Mouse (Mus musculus): ENCODE results near the gene Abcg5.

Abcg5 gene

GRCm38 (mm10) chr17:84685286-84685685 lies 2.5 kb upstream of the Abcg5 start:
- in situ Hi-C loops (cut with MboI), result no loop called here

GRCm38 (mm10) chr17:84684284-84684683 lies 1.5 kb upstream of the Abcg5 start:
- in situ Hi-C loops (cut with MboI), result no loop called here

GRCm38 (mm10) chr17:84681670-84682069 lies 1.1 kb downstream of the Abcg5 start:
- in situ Hi-C loops (cut with MboI), result no loop called here

GRCm38 (mm10) chr17:84677595-84677994 lies 5.2 kb downstream of the Abcg5 start:
- in situ Hi-C loops (cut with MboI), result no loop called here

GRCm38 (mm10) chr17:84675951-84676366 lies 6.9 kb downstream of the Abcg5 start, which contains the start of gene Abcg8:
Gene Abcg8 (plus strand): TSS chr17:84676302.
- in situ Hi-C loops (cut with MboI), result no loop called here

- in situ Hi-C loops (cut with MboI), result no loop called here
These were observed 7.6 kb downstream of the Abcg5 start for GRCm38 (mm10) chr17:84675204-84675603.

GRCm38 (mm10) chr17:84674048-84674447 lies 8.8 kb downstream of the Abcg5 start:
- in situ Hi-C loops (cut with MboI), result no loop called here

GRCm38 (mm10) chr17:84672376-84673369 lies 10.1 kb downstream of the Abcg5 start:
- in situ Hi-C loops (cut with MboI), result no loop called here

- in situ Hi-C loops (cut with MboI), result no loop called here
These were observed 15.0 kb downstream of the Abcg5 start for GRCm38 (mm10) chr17:84667848-84668247.

- in situ Hi-C loops (cut with MboI), result no loop called here
These were observed 17.1 kb downstream of the Abcg5 start for GRCm38 (mm10) chr17:84665691-84666090.

- in situ Hi-C loops (cut with MboI), result no loop called here
These were observed 17.8 kb downstream of the Abcg5 start for GRCm38 (mm10) chr17:84665053-84665452.

- in situ Hi-C loops (cut with MboI), result no loop called here
These were observed 23.9 kb downstream of the Abcg5 start for GRCm38 (mm10) chr17:84658951-84659350.

GRCm38 (mm10) chr17:84658195-84658594 lies 24.6 kb downstream of the Abcg5 start:
- in situ Hi-C loops (cut with MboI), result no loop called here

- in situ Hi-C loops (cut with MboI), result no loop called here
These were observed 25.0 kb downstream of the Abcg5 start for GRCm38 (mm10) chr17:84657782-84658181.

- in situ Hi-C loops (cut with MboI), result no loop called here
These were observed 25.4 kb downstream of the Abcg5 start for GRCm38 (mm10) chr17:84657422-84657732.

GRCm38 (mm10) chr17:84656653-84657421 lies 26.0 kb downstream of the Abcg5 start:
- in situ Hi-C loops (cut with MboI), result no loop called here

GRCm38 (mm10) chr17:84656205-84656604 lies 26.6 kb downstream of the Abcg5 start:
- in situ Hi-C loops (cut with MboI), result no loop called here

- in situ Hi-C loops (cut with MboI), result no loop called here
These were observed 29.3 kb downstream of the Abcg5 start for GRCm38 (mm10) chr17:84653544-84653943.

- in situ Hi-C loops (cut with MboI), result no loop called here
These were observed 32.4 kb downstream of the Abcg5 start for GRCm38 (mm10) chr17:84650302-84651017.

- in situ Hi-C loops (cut with MboI), result no loop called here
These were observed 35.2 kb downstream of the Abcg5 start for GRCm38 (mm10) chr17:84647630-84648029.

- in situ Hi-C loops (cut with MboI), result no loop called here
These were observed 36.3 kb downstream of the Abcg5 start for GRCm38 (mm10) chr17:84646477-84646876.

- in situ Hi-C loops (cut with MboI), result no loop called here
These were observed 36.9 kb downstream of the Abcg5 start for GRCm38 (mm10) chr17:84645894-84646293.
